Mouse (Mus musculus) neural tube, embryonic 12.5 days (tissue): ENCODE data around the gene Mpnd. TPM values are rescaled to one million over a fixed set of nuclear protein-coding genes. Genes with fewer than 3 reads are reported as not detected.
A peak's percentile ranks its signal among the peaks of the same experiment; 100 is the strongest.

Experiments
- ATAC-seq: fragments of 200-750 bp; cut with Nextera tagmentation; 2 replicates; pipeline ENCODE4 v1.8.0; 2017; ENCODE audit warnings: low read depth, mild to moderate bottlenecking, moderate TSS enrichment, moderate library complexity; ENCODE audit not compliant: low FRiP score
- H3K27ac ChIP-seq: fragments of 300-500 bp; sonication (generic); 2 replicates; pipeline ENCODE4 v1.5.1; 2016
- H3K27me3 ChIP-seq: fragments of 300-500 bp; sonication (generic); replicated peaks from 2 replicates; pipeline ENCODE4 v1.6.1; 2016; ENCODE audit warnings: mild to moderate bottlenecking
- H3K36me3 ChIP-seq: fragments of 300-500 bp; sonication (generic); 2 replicates; pipeline ENCODE4 v1.6.1; 2016; ENCODE audit warnings: mild to moderate bottlenecking
- H3K4me1 ChIP-seq: fragments of 300-500 bp; sonication (generic); 2 replicates; pipeline ENCODE4 v1.6.1; 2016
- H3K4me2 ChIP-seq: fragments of 300-500 bp; sonication (generic); replicated peaks from 2 replicates; pipeline ENCODE4 v1.6.1; 2016; ENCODE audit warnings: mild to moderate bottlenecking
- H3K4me3 ChIP-seq: fragments of 300-500 bp; sonication (generic); 2 replicates; pipeline ENCODE4 v1.5.1; 2016
- H3K9ac ChIP-seq: fragments of 300-500 bp; sonication (generic); 2 replicates; pipeline ENCODE4 v1.6.1; 2016; ENCODE audit warnings: mild to moderate bottlenecking
- H3K9me3 ChIP-seq: fragments of 300-500 bp; sonication (generic); 2 replicates; pipeline ENCODE4 v1.6.1; 2016; ENCODE audit warnings: mild to moderate bottlenecking
- WGBS: fragments of 180-500 bp; shearing (Covaris S2); methylation state at CpG from one replicate; pipeline ENCODE4 v1.1.7; 2016; 5-methylcytosine and 5-hydroxymethylcytosine counted together
- polyA plus RNA-seq: library from polyadenylated mRNA; unstranded; fragments of >200 nt; fragmentation: Nextera tagmentation; extraction: Ambion mirVana; gene quantifications from 2 replicates; pipeline ENCODE4 v1.2.1, GENCODE M21; 2016

Mpnd gene
- polyA plus RNA-seq, 1 experiment from 2014 or later: 214 TPM

- no peak overlapping the region for H3K4me2 ChIP-seq
- no peak overlapping the region for H3K9ac ChIP-seq
- no peaks in the 10 kb centered on the region for H3K27me3 ChIP-seq
- peaks cover 14% of the 10 kb centered on the region for H3K4me1 ChIP-seq
- no peak overlapping the region for H3K4me3 ChIP-seq
- ATAC-seq: no peak
- H3K36me3 ChIP-seq: peaks cover 36% of the 10 kb centered on the region
- H3K27ac ChIP-seq: no peak overlapping the region
- H3K9me3 ChIP-seq: no peaks in the 10 kb centered on the region
- whole genome bisulfite sequencing: 84% methylated on average over 5 of the region's 5 CpGs
These were observed 19.4 kb downstream of the Mpnd start for GRCm38 (mm10) chr17:56024931-56025330.

GRCm38 (mm10) chr17:56026303-56026702, 20.8 kb downstream of the Mpnd start:
- Histone ChIP-seq H3K4me2 (no peak overlapping the region), H3K9ac (no peak overlapping the region), H3K4me3 (no peak overlapping the region), H3K36me3 (peaks cover 39% of the 10 kb centered on the region), H3K27me3 (no peaks in the 10 kb centered on the region), H3K9me3 (no peaks in the 10 kb centered on the region), H3K4me1 (peaks cover 14% of the 10 kb centered on the region), H3K27ac (no peak overlapping the region)
- no peak for ATAC-seq
- 88% methylated on average over 1 of the region's 1 CpGs for whole genome bisulfite sequencing

- Histone ChIP-seq H3K9me3 (no peaks in the 10 kb centered on the region), H3K4me3 (no peak overlapping the region), H3K27ac (no peak overlapping the region), H3K4me2 (no peak overlapping the region), H3K4me1 (peaks cover 14% of the 10 kb centered on the region), H3K27me3 (no peaks in the 10 kb centered on the region), H3K36me3 (peaks cover 42% of the 10 kb centered on the region), H3K9ac (no peak overlapping the region)
- 71% methylated on average over 1 of the region's 1 CpGs for whole genome bisulfite sequencing
- ATAC-seq: no peak
These were observed 21.4 kb downstream of the Mpnd start for GRCm38 (mm10) chr17:56026881-56027280.

- no peak overlapping the region for H3K4me2 ChIP-seq
- H3K9ac ChIP-seq: no peak overlapping the region
- 92% methylated on average over 5 of the region's 5 CpGs for WGBS
- H3K36me3 ChIP-seq: peaks cover 50% of the 10 kb centered on the region
- ATAC-seq: no peak
- no peak overlapping the region for H3K4me3 ChIP-seq
- no peaks in the 10 kb centered on the region for H3K9me3 ChIP-seq
- H3K4me1 ChIP-seq: peaks cover 6% of the 10 kb centered on the region
- H3K27ac ChIP-seq: no peak overlapping the region
- H3K27me3 ChIP-seq: no peaks in the 10 kb centered on the region
These were observed 22.4 kb downstream of the Mpnd start for GRCm38 (mm10) chr17:56027801-56028441.

- no peak overlapping the region for H3K4me3 ChIP-seq
- no peak for ATAC-seq
- no peaks in the 10 kb centered on the region for H3K27me3 ChIP-seq
- H3K4me1 ChIP-seq: peaks cover 13% of the 10 kb centered on the region
- no peak overlapping the region for H3K9ac ChIP-seq
- peaks cover 55% of the 10 kb centered on the region for H3K36me3 ChIP-seq
- H3K27ac ChIP-seq: no peak overlapping the region
- WGBS: 94% methylated on average over 9 of the region's 9 CpGs
- no peaks in the 10 kb centered on the region for H3K9me3 ChIP-seq
- no peak overlapping the region for H3K4me2 ChIP-seq
These were observed 24.8 kb downstream of the Mpnd start for GRCm38 (mm10) chr17:56030238-56030870.

GRCm38 (mm10) chr17:56030919-56031318, 25.4 kb downstream of the Mpnd start:
- WGBS: 73% methylated on average over 5 of the region's 5 CpGs
- peaks cover 55% of the 10 kb centered on the region for H3K36me3 ChIP-seq

GRCm38 (mm10) chr17:56031431-56031830, 25.9 kb downstream of the Mpnd start:
- H3K9ac ChIP-seq: no peak overlapping the region
- H3K27me3 ChIP-seq: no peaks in the 10 kb centered on the region
- H3K4me1 ChIP-seq: peaks cover 16% of the 10 kb centered on the region
- no peak overlapping the region for H3K4me3 ChIP-seq
- no peak for ATAC-seq
- peaks cover 55% of the 10 kb centered on the region for H3K36me3 ChIP-seq
- no peaks in the 10 kb centered on the region for H3K9me3 ChIP-seq
- H3K27ac ChIP-seq: no peak overlapping the region
- 92% methylated on average over 7 of the region's 7 CpGs for WGBS
- no peak overlapping the region for H3K4me2 ChIP-seq

More at GRCm38 (mm10) chr17:56030919-56031318, 25.4 kb downstream of the Mpnd start:
- no peak overlapping the region for H3K27ac ChIP-seq
- ATAC-seq: no peak
- no peak overlapping the region for H3K4me3 ChIP-seq
- no peaks in the 10 kb centered on the region for H3K27me3 ChIP-seq
- H3K4me2 ChIP-seq: no peak overlapping the region
- no peaks in the 10 kb centered on the region for H3K9me3 ChIP-seq
- H3K4me1 ChIP-seq: peaks cover 16% of the 10 kb centered on the region
- H3K9ac ChIP-seq: no peak overlapping the region

GRCm38 (mm10) chr17:56032127-56032733, 26.7 kb downstream of the Mpnd start:
- H3K36me3 ChIP-seq: peaks cover 54% of the 10 kb centered on the region
- H3K4me3 ChIP-seq: no peak overlapping the region
- peaks cover 19% of the 10 kb centered on the region for H3K4me1 ChIP-seq
- H3K9ac ChIP-seq: no peak overlapping the region
- WGBS: 78% methylated on average over 6 of the region's 6 CpGs
- H3K4me2 ChIP-seq: no peak overlapping the region
- ATAC-seq: no peak
- no peaks in the 10 kb centered on the region for H3K9me3 ChIP-seq
- H3K27me3 ChIP-seq: no peaks in the 10 kb centered on the region
- H3K27ac ChIP-seq: no peak overlapping the region

GRCm38 (mm10) chr17:56032831-56033230, 27.3 kb downstream of the Mpnd start:
- ATAC-seq: no peak
- 83% methylated on average over 7 of the region's 7 CpGs for WGBS
- no peak overlapping the region for H3K4me3 ChIP-seq
- no peak overlapping the region for H3K27ac ChIP-seq
- H3K36me3 ChIP-seq: peaks cover 48% of the 10 kb centered on the region
- no peak overlapping the region; the same call in 1 of the 2 replicates for H3K9ac ChIP-seq
- H3K27me3 ChIP-seq: no peaks in the 10 kb centered on the region
- H3K4me2 ChIP-seq: no peak overlapping the region
- peaks cover 19% of the 10 kb centered on the region for H3K4me1 ChIP-seq
- H3K9me3 ChIP-seq: no peaks in the 10 kb centered on the region

GRCm38 (mm10) chr17:56034040-56034725, 28.7 kb downstream of the Mpnd start:
- Histone ChIP-seq H3K27me3 (no peaks in the 10 kb centered on the region), H3K36me3 (peaks cover 35% of the 10 kb centered on the region), H3K9me3 (no peaks in the 10 kb centered on the region), H3K4me1 (peaks cover 19% of the 10 kb centered on the region), H3K27ac (no peak overlapping the region), H3K4me2 (peak overlapping the region; percentile 67), H3K4me3 (no peak overlapping the region), H3K9ac (peak overlapping the region; percentile 33; the same call in 1 of the 2 replicates)
- 94% methylated on average over 7 of the region's 7 CpGs for WGBS
- no peak for ATAC-seq

GRCm38 (mm10) chr17:56034726-56035100, 29.2 kb downstream of the Mpnd start:
- Histone ChIP-seq H3K9me3 (no peaks in the 10 kb centered on the region), H3K27me3 (no peaks in the 10 kb centered on the region), H3K4me3 (no peak overlapping the region), H3K27ac (no peak overlapping the region), H3K4me2 (peak overlapping the region; percentile 67), H3K4me1 (peaks cover 19% of the 10 kb centered on the region), H3K36me3 (peaks cover 31% of the 10 kb centered on the region), H3K9ac (peak overlapping the region; percentile 33; the same call in 1 of the 2 replicates)
- ATAC-seq: no peak
- 91% methylated on average over 6 of the region's 6 CpGs for WGBS

- 88% methylated on average over 4 of the region's 4 CpGs for WGBS
- H3K27ac ChIP-seq: no peak overlapping the region
- H3K27me3 ChIP-seq: no peaks in the 10 kb centered on the region
- H3K4me1 ChIP-seq: peaks cover 19% of the 10 kb centered on the region
- H3K9ac ChIP-seq: no peak overlapping the region
- H3K4me3 ChIP-seq: peak overlapping the region; percentile 84
- no peak for ATAC-seq
- no peaks in the 10 kb centered on the region for H3K9me3 ChIP-seq
- H3K4me2 ChIP-seq: peak overlapping the region; percentile 67
- peaks cover 31% of the 10 kb centered on the region for H3K36me3 ChIP-seq
These were observed 29.7 kb downstream of the Mpnd start for GRCm38 (mm10) chr17:56035216-56035615.
